Mouse (Mus musculus) lung, postnatal 0 days (tissue): ENCODE measurements around the gene Pgpep1.

Experiments used
- CTCF ChIP-seq: IDR thresholded peaks from 2 replicates; pipeline ENCODE4 v1.5.1; 2016; ENCODE audit warnings: antibody characterized with exemption, mild to moderate bottlenecking
- EP300 ChIP-seq: IDR thresholded peaks from 2 replicates; pipeline ENCODE4 v1.6.1; 2016; ENCODE audit warnings: antibody characterized with exemption, mild to moderate bottlenecking, control low read depth

DNA sequence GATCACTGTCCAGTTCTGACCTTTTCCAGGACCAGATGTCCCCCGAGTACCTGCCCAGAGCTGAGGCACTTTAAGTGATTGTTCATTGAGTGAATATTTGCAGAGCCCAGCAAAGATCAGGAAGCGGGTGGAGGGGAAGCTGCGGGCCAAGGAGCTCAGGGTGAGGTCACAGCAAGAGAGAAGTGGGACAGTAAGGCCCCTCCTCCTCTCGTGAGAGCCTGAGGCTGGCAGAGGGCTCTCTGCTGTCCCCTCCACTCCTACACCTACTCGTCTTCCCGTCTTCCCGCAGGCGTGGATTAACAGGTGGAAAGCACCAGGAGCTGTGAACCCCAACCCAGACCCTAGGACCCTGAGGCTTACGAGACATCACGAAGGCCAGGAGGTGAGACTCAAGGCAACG is 43.5 kb downstream of the Pgpep1 start:
- TF ChIP-seq CTCF, result no peak
- TF ChIP-seq EP300, result no peak
